Mouse (Mus musculus) liver, embryonic 15.5 days (tissue): Measurements from ENCODE around the gene Rab27a. TPM values are rescaled to one million over a fixed set of nuclear protein-coding genes. Genes with fewer than 3 reads are reported as not detected.
A peak's percentile ranks its signal among the peaks of the same experiment; 100 is the strongest.
"Not testable (repeated sequence)": the region's sequence is repeated elsewhere in the genome, so short reads cannot be mapped to it uniquely, and the experiment has no call there.

Experiments
- ATAC-seq: fragments of 200-750 bp; cut with Nextera tagmentation; 2 replicates; pipeline ENCODE4 v1.8.0; 2017; ENCODE audit warnings: moderate number of reproducible peaks, mild to moderate bottlenecking, moderate library complexity; ENCODE audit not compliant: insufficient read depth
- H3K27ac ChIP-seq: fragments of 300-500 bp; sonication (generic); replicated peaks from 2 replicates; pipeline ENCODE4 v1.5.1; 2015; ENCODE audit warnings: mild to moderate bottlenecking, inconsistent platforms
- H3K27me3 ChIP-seq: fragments of 300-500 bp; sonication (generic); 2 replicates; pipeline ENCODE4 v1.6.1; 2015; ENCODE audit warnings: mild to moderate bottlenecking, inconsistent platforms
- H3K36me3 ChIP-seq: fragments of 300-500 bp; sonication (generic); replicated peaks from 2 replicates; pipeline ENCODE4 v1.6.1; 2015; ENCODE audit warnings: moderate library complexity, mild to moderate bottlenecking, inconsistent platforms
- H3K4me1 ChIP-seq: fragments of 300-500 bp; sonication (generic); replicated peaks from 2 replicates; pipeline ENCODE4 v1.6.1; 2015; ENCODE audit warnings: inconsistent platforms
- H3K4me2 ChIP-seq: fragments of 300-500 bp; sonication (generic); 2 replicates; pipeline ENCODE4 v1.6.1; 2015; ENCODE audit warnings: moderate library complexity, mild to moderate bottlenecking, inconsistent platforms
- H3K4me3 ChIP-seq: fragments of 300-500 bp; sonication (generic); replicated peaks from 2 replicates; pipeline ENCODE4 v1.5.1; 2015; ENCODE audit warnings: mild to moderate bottlenecking, inconsistent platforms
- H3K9ac ChIP-seq: fragments of 300-500 bp; sonication (generic); 2 replicates; pipeline ENCODE4 v1.6.1; 2015; ENCODE audit warnings: moderate library complexity, mild to moderate bottlenecking, inconsistent platforms
- H3K9me3 ChIP-seq: fragments of 300-500 bp; sonication (generic); replicated peaks from 2 replicates; pipeline ENCODE4 v1.6.1; 2016; ENCODE audit warnings: inconsistent platforms
- WGBS: fragments of 180-500 bp; shearing (Covaris S2); methylation state at CpG from one replicate; pipeline ENCODE4 v1.1.7; 2015; ENCODE audit warnings: mixed read lengths; ENCODE audit not compliant: insufficient replicate concordance; 5-methylcytosine and 5-hydroxymethylcytosine counted together
- polyA plus RNA-seq: library from polyadenylated mRNA; unstranded; fragments of >200 nt; fragmentation: Nextera tagmentation; extraction: Ambion mirVana; gene quantifications from 2 replicates; pipeline ENCODE4 v1.2.1, GENCODE M21; 2015

Rab27a gene
- polyA plus RNA-seq, 1 experiment from 2014 or later: 6.6 TPM

GRCm38 (mm10) chr9:73091747-73092146 lies 47.1 kb downstream of the Rab27a start:
- ATAC-seq: no peak
- 0 out of 2 replicates have a peak, but pooled peaks cover 4% of the 10 kb centered on the region for H3K27me3 ChIP-seq
- H3K27ac ChIP-seq: no peak overlapping the region
- no peak overlapping the region for H3K4me2 ChIP-seq
- H3K9me3 ChIP-seq: no peaks in the 10 kb centered on the region
- H3K9ac ChIP-seq: no peak overlapping the region
- H3K4me3 ChIP-seq: no peak overlapping the region
- 0% methylated on average over 1 of the region's 1 CpGs for WGBS
- H3K36me3 ChIP-seq: no peaks in the 10 kb centered on the region
- H3K4me1 ChIP-seq: 0 out of 2 replicates have a peak, but pooled peaks cover 2% of the 10 kb centered on the region

GRCm38 (mm10) chr9:73094580-73094979 lies 49.9 kb downstream of the Rab27a start:
- no peaks in the 10 kb centered on the region for H3K4me1 ChIP-seq
- ATAC-seq: no peak
- no peak overlapping the region for H3K4me2 ChIP-seq
- no peaks in the 10 kb centered on the region for H3K36me3 ChIP-seq
- WGBS: 70% methylated on average over 17 of the region's 17 CpGs
- H3K9me3 ChIP-seq: no peaks in the 10 kb centered on the region
- no peak overlapping the region for H3K9ac ChIP-seq
- 0 out of 2 replicates have a peak, but pooled peaks cover 4% of the 10 kb centered on the region for H3K27me3 ChIP-seq
- no peak overlapping the region for H3K27ac ChIP-seq
- no peak overlapping the region for H3K4me3 ChIP-seq

DNA sequence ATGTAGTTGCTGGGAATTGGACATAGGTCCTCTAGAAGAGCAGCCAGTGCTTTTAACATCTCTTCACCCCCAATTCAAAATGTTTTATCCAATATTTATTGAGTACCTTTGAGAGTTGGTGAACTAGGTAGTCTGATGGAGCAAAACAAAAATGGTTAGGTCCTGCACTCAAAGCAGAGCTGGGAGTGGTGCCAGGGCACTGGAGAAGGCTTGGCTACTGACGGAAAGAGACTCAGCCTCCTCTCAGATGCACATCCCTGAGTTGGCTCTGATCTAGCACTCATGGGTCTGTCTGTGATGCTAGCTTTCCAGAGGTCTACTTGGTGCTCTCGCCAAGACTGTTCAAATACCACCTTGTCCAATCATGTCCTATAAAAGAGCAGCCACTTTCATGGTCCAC lies 53.2 kb downstream of the Rab27a start:
- Histone ChIP-seq H3K9ac (no peak overlapping the region), H3K27ac (no peak overlapping the region), H3K4me3 (no peak overlapping the region), H3K27me3 (peaks cover 16% of the 10 kb centered on the region), H3K9me3 (no peaks in the 10 kb centered on the region), H3K4me2 (no peak overlapping the region), H3K4me1 (no peaks in the 10 kb centered on the region), H3K36me3 (no peaks in the 10 kb centered on the region)
- WGBS: 62% methylated on average over 2 of the region's 2 CpGs
- ATAC-seq: no peak

DNA sequence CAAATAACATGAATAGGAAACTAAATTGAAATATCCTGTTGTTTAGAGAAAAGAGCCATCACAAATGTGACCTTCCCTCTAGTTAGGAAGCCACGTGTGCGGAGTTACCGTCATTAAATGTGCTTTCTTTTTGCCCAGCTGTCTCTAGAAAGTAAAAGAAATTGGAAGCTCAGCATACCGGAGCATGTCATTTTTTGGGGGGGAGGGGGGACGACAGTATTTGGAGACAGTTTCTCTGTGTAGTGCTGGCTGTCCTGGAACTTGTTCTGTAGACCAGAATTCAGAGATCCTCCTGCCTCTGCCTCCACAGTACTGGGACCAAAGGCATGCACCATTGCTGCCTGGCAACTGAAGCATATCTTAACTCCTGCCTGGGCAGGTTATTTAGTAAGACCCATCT lies 56.9 kb downstream of the Rab27a start, which contains the start of gene Khdc3:
Khdc3 (plus strand) TSS at position 301 of the 400 bp plus-strand sequence.
- peaks cover 8% of the 10 kb centered on the region for H3K4me1 ChIP-seq
- 76% methylated on average over 5 of the region's 5 CpGs for WGBS

GRCm38 (mm10) chr9:73102181-73102580 lies 57.5 kb downstream of the Rab27a start, which contains the start of gene Gm20509:
Gene Gm20509 (plus strand): TSS chr9:73102470.
- H3K9me3 ChIP-seq: no peaks in the 10 kb centered on the region
- H3K4me2 ChIP-seq: peak within 1 kb of the TSS; percentile 71
- no peak within 1 kb of the TSS for H3K27ac ChIP-seq
- WGBS: 71% methylated on average over 4 of the region's 4 CpGs
- H3K36me3 ChIP-seq: no peaks in the 10 kb centered on the region
- peak within 1 kb of the TSS; percentile 48 for H3K4me3 ChIP-seq
- ATAC-seq: no peak
- peaks cover 8% of the 10 kb centered on the region for H3K4me1 ChIP-seq
- H3K27me3 ChIP-seq: peaks cover 48% of the 10 kb centered on the region
- H3K9ac ChIP-seq: peak within 1 kb of the TSS; percentile 21; the same call in 1 of the 2 replicates

More for the DNA sequence above, 56.9 kb downstream of the Rab27a start, which contains the start of gene Khdc3:
- Histone ChIP-seq H3K9me3 (no peaks in the 10 kb centered on the region), H3K27ac (no peak within 1 kb of the TSS), H3K36me3 (no peaks in the 10 kb centered on the region), H3K27me3 (peaks cover 46% of the 10 kb centered on the region), H3K9ac (no peak within 1 kb of the TSS), H3K4me3 (no peak within 1 kb of the TSS), H3K4me2 (no peak within 1 kb of the TSS)
- no peak for ATAC-seq

DNA sequence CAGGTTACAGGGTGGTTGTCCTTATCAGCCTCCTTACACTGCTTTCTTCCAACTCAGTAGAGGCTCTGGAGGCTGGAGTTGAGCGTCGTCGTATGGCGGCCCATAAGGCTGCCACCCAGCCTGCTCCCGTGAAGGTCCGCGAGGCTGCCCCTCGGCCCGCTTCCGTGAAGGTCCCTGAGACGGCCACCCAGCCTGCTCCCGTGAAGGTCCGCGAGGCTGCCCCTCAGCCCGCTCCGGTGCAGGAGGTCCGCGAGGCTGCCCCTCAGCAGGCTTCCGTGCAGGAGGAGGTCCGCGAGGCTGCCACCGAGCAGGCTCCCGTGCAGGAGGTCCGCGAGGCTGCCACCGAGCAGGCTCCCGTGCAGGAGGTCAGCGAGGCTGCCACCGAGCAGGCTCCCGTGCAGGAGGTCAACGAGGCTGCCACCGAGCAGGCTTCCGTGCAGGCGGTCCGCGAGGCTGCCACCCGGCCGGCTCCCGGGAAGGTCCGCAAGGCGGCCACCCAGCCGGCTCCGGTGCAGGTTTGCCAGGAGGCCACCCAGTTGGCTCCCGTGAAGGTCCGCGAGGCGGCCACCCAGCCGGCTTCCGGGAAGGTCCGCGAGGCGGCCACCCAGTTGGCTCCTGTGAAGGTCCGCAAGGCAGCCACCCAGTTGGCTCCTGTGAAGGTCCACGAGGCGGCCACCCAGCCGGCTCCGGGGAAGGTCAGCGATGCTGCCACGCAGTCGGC lies 58.7 kb downstream of the Rab27a start:
- Histone ChIP-seq H3K27me3 (peaks cover 48% of the 10 kb centered on the region), H3K4me3 (peak overlapping the region; percentile 48), H3K36me3 (no peaks in the 10 kb centered on the region), H3K9ac (peak overlapping the region; percentile 21; the same call in 1 of the 2 replicates), H3K4me1 (peaks cover 8% of the 10 kb centered on the region), H3K9me3 (no peaks in the 10 kb centered on the region), H3K4me2 (peak overlapping the region; percentile 71), H3K27ac (no peak overlapping the region)
- WGBS: 6% methylated on average over 60 of the region's 60 CpGs
- ATAC-seq: no peak

DNA sequence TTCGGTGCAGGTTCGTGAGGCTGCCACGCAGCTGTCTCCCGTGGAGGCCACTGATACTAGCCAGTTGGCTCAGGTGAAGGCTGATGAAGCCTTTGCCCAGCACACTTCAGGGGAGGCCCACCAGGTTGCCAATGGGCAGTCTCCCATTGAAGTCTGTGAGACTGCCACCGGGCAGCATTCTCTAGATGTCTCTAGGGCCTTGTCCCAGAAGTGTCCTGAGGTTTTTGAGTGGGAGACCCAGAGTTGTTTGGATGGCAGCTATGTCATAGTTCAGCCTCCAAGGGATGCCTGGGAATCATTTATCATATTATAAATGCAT lies 59.2 kb downstream of the Rab27a start:
- WGBS: 38% methylated on average over 5 of the region's 5 CpGs
- no peaks in the 10 kb centered on the region for H3K9me3 ChIP-seq
- peak overlapping the region; percentile 48; the same call in 1 of the 2 replicates for H3K4me3 ChIP-seq
- H3K36me3 ChIP-seq: no peaks in the 10 kb centered on the region
- H3K27ac ChIP-seq: no peak overlapping the region
- peak overlapping the region; percentile 71 for H3K4me2 ChIP-seq
- peaks cover 48% of the 10 kb centered on the region for H3K27me3 ChIP-seq
- ATAC-seq: no peak
- H3K9ac ChIP-seq: no peak overlapping the region
- H3K4me1 ChIP-seq: peaks cover 8% of the 10 kb centered on the region

DNA sequence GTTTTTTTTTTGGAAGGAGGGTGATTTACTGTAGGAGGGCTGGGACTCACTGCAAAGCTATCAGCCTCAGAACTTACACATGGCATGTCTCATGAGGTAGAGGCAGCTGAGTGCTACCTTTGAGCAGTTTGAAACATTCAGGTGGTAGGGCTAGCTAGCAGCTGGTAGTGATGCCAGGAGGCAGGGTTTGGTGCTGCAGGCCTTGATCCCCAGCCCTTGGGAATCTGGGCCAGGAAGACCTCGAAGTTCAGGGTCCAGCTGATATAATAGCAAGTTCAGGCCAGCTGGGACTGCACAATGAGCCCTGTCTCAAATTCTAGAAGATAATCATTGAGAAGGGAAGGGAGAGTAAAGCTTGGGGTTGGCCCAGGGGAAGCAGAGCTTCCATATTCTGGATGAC lies 60.5 kb downstream of the Rab27a start:
- Histone ChIP-seq H3K4me3 (no peak overlapping the region), H3K9me3 (no peaks in the 10 kb centered on the region), H3K4me2 (no peak overlapping the region), H3K36me3 (no peaks in the 10 kb centered on the region), H3K27me3 (peaks cover 48% of the 10 kb centered on the region), H3K9ac (no peak overlapping the region), H3K4me1 (peaks cover 8% of the 10 kb centered on the region), H3K27ac (no peak overlapping the region)
- no peak for ATAC-seq
- 40% methylated on average over 1 of the region's 1 CpGs for WGBS

DNA sequence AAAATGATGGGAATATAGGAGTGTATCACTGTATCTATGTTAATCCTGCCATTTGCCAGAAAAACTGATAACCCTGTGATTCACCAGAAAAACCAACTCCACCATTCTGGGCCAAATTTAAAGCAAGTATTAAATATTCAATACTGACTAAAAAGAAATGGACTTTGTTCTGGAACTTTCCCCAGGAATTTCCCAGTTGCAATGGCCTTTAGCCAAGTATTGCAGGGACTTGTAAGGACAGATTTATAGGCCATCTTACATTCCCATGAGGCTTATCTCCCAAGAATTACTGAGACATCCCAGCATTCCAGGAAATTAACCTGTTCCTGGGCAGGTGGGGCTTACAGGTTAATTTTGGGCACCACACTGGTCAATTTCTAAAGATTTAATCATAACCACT lies 61.1 kb downstream of the Rab27a start:
- no peak for ATAC-seq
- no peaks in the 10 kb centered on the region for H3K9me3 ChIP-seq
- H3K4me2 ChIP-seq: no peak overlapping the region
- H3K4me3 ChIP-seq: no peak overlapping the region
- no peak overlapping the region for H3K27ac ChIP-seq
- H3K36me3 ChIP-seq: no peaks in the 10 kb centered on the region
- peaks cover 48% of the 10 kb centered on the region for H3K27me3 ChIP-seq
- H3K9ac ChIP-seq: no peak overlapping the region
- H3K4me1 ChIP-seq: peaks cover 8% of the 10 kb centered on the region

DNA sequence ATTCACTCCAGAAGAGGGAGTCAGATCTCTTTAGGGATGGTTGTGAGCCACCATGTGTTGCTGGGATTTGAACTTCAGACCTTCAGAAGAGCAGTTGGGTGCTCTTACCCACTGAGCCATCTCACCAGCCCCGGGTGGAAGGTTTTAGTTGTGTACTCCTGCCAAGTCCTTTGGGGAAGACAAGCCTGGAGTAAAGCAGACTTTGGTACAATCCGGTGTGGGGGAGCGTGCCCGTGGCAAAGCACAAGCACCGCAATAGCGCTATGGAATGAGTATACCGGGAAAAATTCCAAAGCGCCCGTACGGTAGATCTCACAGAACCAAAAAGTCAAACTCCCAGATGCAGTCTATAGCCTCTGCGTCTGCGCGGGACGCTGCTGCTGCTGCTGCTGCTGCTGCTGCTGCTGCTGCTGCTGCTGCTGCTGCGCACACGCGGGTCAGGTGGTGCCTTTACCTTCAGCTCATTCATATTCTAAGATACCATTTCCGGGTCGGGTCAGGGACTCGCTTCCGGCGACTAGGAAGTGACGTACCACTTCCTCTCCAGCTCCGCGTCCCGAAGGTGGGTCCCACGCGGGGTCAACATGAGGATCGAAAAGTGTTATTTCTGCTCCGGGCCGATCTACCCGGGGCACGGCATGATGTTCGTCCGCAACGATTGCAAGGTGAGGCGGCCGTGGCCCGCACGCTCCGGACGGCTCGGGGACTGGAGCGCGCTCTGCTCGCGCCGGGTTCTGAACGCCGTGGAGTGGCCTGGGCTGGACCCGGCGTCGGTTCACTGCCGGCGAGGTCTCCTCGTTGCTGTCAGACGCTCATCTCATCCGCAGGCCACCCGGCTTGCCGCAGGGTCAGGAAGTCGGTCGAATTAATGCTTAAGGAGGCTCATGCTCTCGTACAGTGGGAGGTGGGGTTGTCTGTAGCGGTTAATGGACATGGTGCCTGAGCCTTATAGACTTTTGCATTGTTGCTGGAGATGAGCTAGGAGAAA lies 68.6 kb downstream of the Rab27a start, which contains the start of gene Rsl24d1:
Rsl24d1 (plus strand) TSS at position 508 of the 988 bp plus-strand sequence.
- Histone ChIP-seq H3K4me2 (peak within 1 kb of the TSS; percentile 78), H3K27me3 (no peaks in the 10 kb centered on the region), H3K27ac (peak within 1 kb of the TSS; percentile 72), H3K9me3 (no peaks in the 10 kb centered on the region), H3K9ac (peak within 1 kb of the TSS; percentile 72), H3K4me1 (peaks cover 25% of the 10 kb centered on the region), H3K36me3 (peaks cover 26% of the 10 kb centered on the region), H3K4me3 (peak within 1 kb of the TSS; percentile 89)
- peak; percentile 89 for ATAC-seq
- WGBS: under 1% methylated on average over 64 of the region's 64 CpGs

GRCm38 (mm10) chr9:73116704-73117103 lies 72.0 kb downstream of the Rab27a start:
- not testable (repeated sequence) for H3K9me3 ChIP-seq
- WGBS: 73% methylated on average over 5 of the region's 6 CpGs

More at GRCm38 (mm10) chr9:73116704-73117103, 72.0 kb downstream of the Rab27a start:
- not testable (repeated sequence) for H3K9ac ChIP-seq, H3K4me3 ChIP-seq, ATAC-seq, H3K27me3 ChIP-seq, H3K4me2 ChIP-seq, H3K27ac ChIP-seq
- Histone ChIP-seq H3K36me3 (peaks cover 51% of the 10 kb centered on the region), H3K4me1 (peaks cover 25% of the 10 kb centered on the region)
